Mouse (Mus musculus): ENCODE measurements at regions not wholly inside any gene's neighbourhood (a gene's known extent, or its start where the extent isn't known, plus 50 kb on each side); places are given as distances from the start of the nearest gene placed in this dataset.

DNA sequence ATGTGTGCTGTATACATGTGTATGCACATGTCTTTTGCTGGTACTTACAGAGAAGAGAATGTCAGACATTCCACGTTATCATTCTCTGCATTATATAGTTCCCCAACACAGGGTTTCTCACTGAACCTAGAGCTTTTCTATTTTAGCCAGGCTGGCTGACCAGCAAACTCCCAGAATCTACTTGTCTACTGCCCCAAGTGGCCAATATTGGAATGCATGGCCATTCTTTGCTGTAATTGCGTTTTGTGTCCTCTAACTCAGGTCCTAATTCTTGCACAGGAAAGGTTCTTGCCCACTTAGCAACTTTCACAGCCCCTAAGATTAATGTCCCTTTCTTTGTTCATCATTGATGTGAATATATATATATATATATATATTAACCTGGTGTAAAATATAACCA is 138.9 kb downstream of the Fasl start:
- TF ChIP-seq CTCF (IDR thresholded peaks at IDR 0.05; ENCODE audit: borderline replicate concordance, insufficient read depth, low read depth, low read length) (no peak), POLR2A (IDR thresholded peaks at IDR 0.05; ENCODE audit: borderline replicate concordance, insufficient read depth, low read length) (no peak)
